Comparison of ENCODE assay signal across 10 mouse cellular contexts in the genomic region with DNA sequence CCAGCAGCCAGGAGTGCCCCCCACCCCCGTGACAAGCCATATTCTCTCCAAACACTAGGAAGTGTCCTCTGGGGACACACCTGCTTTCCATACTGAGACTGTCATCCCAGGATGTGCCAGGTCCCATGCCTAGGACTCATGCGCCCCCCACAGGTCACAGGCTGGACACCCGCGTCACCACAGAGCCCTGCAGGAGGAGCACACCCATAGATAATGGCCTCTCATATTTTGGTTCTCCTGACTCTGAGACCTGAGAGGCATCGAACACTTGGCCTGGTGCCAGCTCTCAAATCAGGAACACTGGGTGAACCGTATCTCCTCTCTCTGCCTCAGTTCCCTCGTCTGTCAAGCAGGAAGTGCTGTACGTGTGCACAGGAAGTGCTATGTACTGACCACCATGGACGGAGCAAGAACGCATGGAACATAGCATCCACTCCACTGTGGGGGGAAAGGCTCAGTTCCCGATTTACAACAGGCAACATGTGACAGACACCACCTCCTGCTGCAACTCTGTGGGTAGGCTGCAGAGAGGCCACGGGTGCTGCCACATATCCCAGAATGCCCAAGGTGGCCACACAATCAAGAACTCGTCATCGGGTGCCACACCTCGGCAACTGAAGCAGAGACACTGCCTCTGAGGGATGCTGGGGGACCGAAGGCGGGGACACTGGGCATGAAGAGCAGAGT. TPM values are rescaled to one million over a fixed set of nuclear protein-coding genes. Genes with fewer than 3 reads are reported as not detected.
DNase-seq lines count a peak whose midpoint lies in the region; ATAC-seq and TF ChIP-seq lines count a peak whose summit lies in the region.
"Had no signal": no experiment of that assay in that cellular context is flagged by ENCODE, and none has a peak within 500 bp of the region (broad histone marks: within the 10 kb centered on the region; RNA-seq: fewer than 3 reads in every experiment).

No protein-coding gene starts in this region.

- WGBS in cerebellum, adult 2 months, result 45% methylated on average over 17 of the region's 17 CpGs
- 73% methylated on average over 17 of the region's 17 CpGs for WGBS in hindbrain, postnatal 0 days
- 77% methylated on average over 17 of the region's 17 CpGs for WGBS in hindbrain, embryonic 14.5 days

- no peak overlapping the region for H3K4me2 ChIP-seq in hindbrain, postnatal 0 days (ENCODE audit: low read depth, low read length)
- H3K4me2 ChIP-seq in hindbrain, embryonic 14.5 days (replicated peaks), result no peak overlapping the region
- H3K4me2 ChIP-seq: liver, embryonic 13.5 days; stomach, embryonic 15.5 days had no signal

- peaks cover 37% of the 10 kb centered on the region for H3K4me1 ChIP-seq in cerebellum, adult 2 months (ENCODE audit: control insufficient read depth, insufficient read depth, low read length)
- no peaks in the 10 kb centered on the region for H3K4me1 ChIP-seq in hindbrain, postnatal 0 days (ENCODE audit: insufficient read depth, low read length)
- H3K4me1 ChIP-seq in hindbrain, embryonic 14.5 days (replicated peaks; ENCODE audit: control insufficient read depth, insufficient read depth, low read length), result no peaks in the 10 kb centered on the region
- H3K4me1 ChIP-seq: stomach, embryonic 15.5 days had no signal

- peak overlapping the region; percentile 10; the same call in 1 of the 2 replicates for H3K27ac ChIP-seq in cerebellum, adult 2 months (ENCODE audit: insufficient read depth, low read length)
- no peak overlapping the region for H3K27ac ChIP-seq in hindbrain, postnatal 0 days
- no peak overlapping the region for H3K27ac ChIP-seq in hindbrain, embryonic 14.5 days
- H3K27ac ChIP-seq: liver, embryonic 13.5 days; stomach, embryonic 15.5 days had no signal

- H3K36me3 ChIP-seq in hindbrain, postnatal 0 days (ENCODE audit: insufficient read depth, low read length), result peaks cover 11% of the 10 kb centered on the region
- peaks cover 66% of the 10 kb centered on the region for H3K36me3 ChIP-seq in hindbrain, embryonic 14.5 days (replicated peaks; ENCODE audit: control insufficient read depth, insufficient read depth)
- H3K36me3 ChIP-seq: liver, embryonic 13.5 days; stomach, embryonic 15.5 days had no signal

- peak in 1 of 2 experiments; percentile 43 for DNase-seq in cerebellum, adult 2 months
- no peak for DNase-seq in hindbrain, postnatal 0 days (ENCODE audit: low spot score)
- DNase-seq in hindbrain, embryonic 14.5 days (ENCODE audit: low spot score), result no peak
- DNase-seq in ovary, postnatal 36 days (ENCODE audit: low spot score), result peak; percentile 47
- no peak for DNase-seq in ovary, adult 18-20 months (ENCODE audit: low spot score)
- DNase-seq in left cerebral cortex, adult 18-20 months (ENCODE audit: low spot score in 2 of 2), result no peak
- DNase-seq: liver, embryonic 13.5 days had no signal

- no peak overlapping the region for H3K9ac ChIP-seq in hindbrain, postnatal 0 days (replicated peaks; ENCODE audit: low read length)
- H3K9ac ChIP-seq in hindbrain, embryonic 14.5 days, result no peak overlapping the region
- H3K9ac ChIP-seq: liver, embryonic 13.5 days; stomach, embryonic 15.5 days had no signal

- no peaks in the 10 kb centered on the region for H3K27me3 ChIP-seq in cerebellum, adult 2 months (ENCODE audit: control insufficient read depth, insufficient read depth, low read length)
- no peaks in the 10 kb centered on the region for H3K27me3 ChIP-seq in hindbrain, postnatal 0 days (ENCODE audit: insufficient read depth, low read length)
- no peaks in the 10 kb centered on the region for H3K27me3 ChIP-seq in hindbrain, embryonic 14.5 days (ENCODE audit: control insufficient read depth, insufficient read depth, low read length)
- H3K27me3 ChIP-seq: liver, embryonic 13.5 days; stomach, embryonic 15.5 days had no signal

- TF ChIP-seq POLR2A in cerebellum, adult 2 months (IDR thresholded peaks at IDR 0.05; ENCODE audit: borderline replicate concordance, insufficient read depth, low read length), result no peak

- peak; percentile 13; the same call in 1 of the 2 replicates for TF ChIP-seq CTCF in cerebellum, adult 2 months (IDR thresholded peaks at IDR 0.05; ENCODE audit: borderline replicate concordance, insufficient read depth, low read depth, low read length)
- TF ChIP-seq CTCF in hindbrain, postnatal 0 days (IDR thresholded peaks at IDR 0.05; ENCODE audit: low read depth), result peak; percentile 35

- no peak; the same call in 1 of the 2 replicates for ATAC-seq in cerebellum, adult (ENCODE audit: insufficient number of reproducible peaks, low FRiP score, low TSS enrichment)
- ATAC-seq in hindbrain, postnatal 0 days, result no peak
- no peak for ATAC-seq in hindbrain, embryonic 14.5 days (ENCODE audit: low FRiP score)
- 0 out of 2 replicates have a peak, but pooled peaks have one; percentile 41 for ATAC-seq in megakaryocyte-erythroid progenitor cell, adult 5-6 weeks (replicated peaks; ENCODE audit: low FRiP score, low TSS enrichment, poor library complexity, severe bottlenecking)

- H3K4me3 ChIP-seq in cerebellum, adult 2 months (replicated peaks; ENCODE audit: insufficient read depth, low read depth, low read length), result no peak overlapping the region
- no peak overlapping the region for H3K4me3 ChIP-seq in hindbrain, postnatal 0 days (ENCODE audit: low read length)
- H3K4me3 ChIP-seq in hindbrain, embryonic 14.5 days (replicated peaks; ENCODE audit: low read length), result no peak overlapping the region
- H3K4me3 ChIP-seq: liver, embryonic 13.5 days; stomach, embryonic 15.5 days had no signal

- H3K9me3 ChIP-seq in hindbrain, postnatal 0 days (ENCODE audit: low read length), result no peaks in the 10 kb centered on the region
- H3K9me3 ChIP-seq in hindbrain, embryonic 14.5 days (ENCODE audit: control insufficient read depth, low read length), result no peaks in the 10 kb centered on the region
- H3K9me3 ChIP-seq: liver, embryonic 13.5 days; stomach, embryonic 15.5 days had no signal

RNA-seq across cellular contexts. Expression of gene Nfatc2, which starts 53.7 kb away (rescaled TPM):
- 24.0 and 26.0 TPM in 2 replicates for polyA plus RNA-seq in cerebellum, adult 2 months (2012; rRNA removed)
- 7.4 and 8.5 TPM in 2 replicates for total RNA-seq in hindbrain, postnatal 0 days (2014; rRNA removed)
- polyA plus RNA-seq in hindbrain, postnatal 0 days (2015; fragmentation: Nextera tagmentation; extraction: Ambion mirVana), result 6.5 and 6.6 TPM in 2 replicates
- 3.4 and 3.7 TPM in 2 replicates for polyA plus RNA-seq in hindbrain, embryonic 14.5 days (2014; fragmentation: Nextera tagmentation; extraction: Ambion mirVana)
- total RNA-seq in megakaryocyte-erythroid progenitor cell, adult 5-6 weeks (2014; fragmentation: Nextera tagmentation), result 0.44 and 0.69 TPM in 2 replicates
- total RNA-seq in megakaryocyte-erythroid progenitor cell, adult 5-6 weeks (2017), result 0.33 and 0.46 TPM in 2 replicates
- total RNA-seq in left cerebral cortex, adult 18-20 months (2021), result 10 to 100 TPM in 1 of 2 experiments, 1 to 10 TPM in 1; 9.3 to 11.7 TPM
